Mouse (Mus musculus) neutrophil, adult 5-6 weeks (primary cell): Measurements from ENCODE around the gene Tbxa2r. TPM values are rescaled to one million over a fixed set of nuclear protein-coding genes. Genes with fewer than 3 reads are reported as not detected.

Experiments used
- ATAC-seq: fragments of 151-379, 151-347 bp; 2 replicates; pipeline ENCODE4 v1.8.0; 2017; ENCODE audit warnings: mild to moderate bottlenecking, moderate TSS enrichment; ENCODE audit not compliant: insufficient number of reproducible peaks, poor library complexity, low FRiP score, severe bottlenecking; ENCODE audit errors: extremely low read depth
- total RNA-seq: library from RNA; stranded (forward); fragments of 200-1000 nt; gene quantifications from 2 replicates; pipeline ENCODE4 v1.2.3, GENCODE M21; 2017

The Tbxa2r gene
- total RNA-seq, 1 experiment from 2014 or later: 5.6 TPM

DNA sequence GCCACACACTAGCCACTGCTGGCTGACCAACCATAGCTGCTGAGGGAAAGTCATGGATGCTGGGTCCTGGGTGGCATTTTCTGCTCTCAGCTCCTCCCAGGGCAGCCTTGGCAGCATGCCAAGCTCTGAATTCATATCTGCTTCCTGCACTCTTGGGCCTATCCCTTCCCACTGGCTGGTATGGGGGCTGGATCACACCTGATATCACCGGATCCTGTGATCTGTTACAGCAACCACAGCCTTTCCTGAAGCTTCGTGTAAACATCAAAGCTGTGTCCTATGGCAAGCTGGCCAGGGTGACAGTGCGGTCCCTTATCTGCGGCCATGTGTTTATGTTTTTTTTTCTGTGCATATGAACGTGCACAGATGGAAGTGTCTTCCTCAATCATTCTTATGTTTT, 53.5 kb downstream of the Tbxa2r start:
- ATAC-seq: no peak

DNA sequence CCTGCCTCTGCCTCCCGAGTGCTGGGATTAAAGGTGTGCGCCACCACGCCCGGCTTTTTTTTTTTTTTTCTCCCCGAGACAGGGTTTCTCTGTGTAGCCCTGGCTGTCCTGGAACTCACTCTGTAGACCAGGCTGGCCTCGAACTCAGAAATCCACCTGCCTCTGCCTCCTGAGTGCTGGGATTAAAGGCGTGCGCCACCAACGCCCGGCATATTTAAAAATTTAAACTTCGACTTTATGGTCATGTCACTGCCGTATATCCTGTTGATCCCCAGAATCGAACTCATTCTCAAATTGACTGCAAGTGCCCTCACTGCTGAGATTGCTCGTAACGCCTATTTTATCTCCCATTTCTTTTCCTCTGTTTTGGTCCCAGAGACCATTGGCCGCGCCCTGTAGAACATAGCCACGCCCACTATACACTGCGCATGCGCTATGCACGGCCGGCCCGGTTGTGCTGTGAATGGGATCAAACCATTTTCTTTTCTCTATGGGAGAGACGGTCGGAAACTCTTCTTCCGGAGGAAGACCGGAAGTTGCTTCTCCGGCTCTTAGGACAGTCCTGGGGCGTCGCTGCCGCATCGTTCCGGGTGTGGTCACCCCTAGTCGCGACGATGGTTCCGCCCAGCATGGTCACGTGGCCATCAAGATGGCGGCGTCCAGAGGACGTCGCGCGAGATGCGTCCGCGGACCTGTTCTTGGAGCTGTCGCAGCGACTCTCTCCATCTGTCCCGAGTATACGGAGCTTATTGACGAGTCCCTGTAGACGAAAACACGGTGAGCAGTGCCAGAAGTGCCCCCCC, 55.5 kb downstream of the Tbxa2r start, which contains the start of the genes Dohh and Gm48551:
Gene Dohh (plus strand): TSS at position 627 of the 803 bp plus-strand sequence.
Gene Gm48551 (plus strand): TSS at position 665 of the 803 bp plus-strand sequence.
- peak; percentile 95 for ATAC-seq

DNA sequence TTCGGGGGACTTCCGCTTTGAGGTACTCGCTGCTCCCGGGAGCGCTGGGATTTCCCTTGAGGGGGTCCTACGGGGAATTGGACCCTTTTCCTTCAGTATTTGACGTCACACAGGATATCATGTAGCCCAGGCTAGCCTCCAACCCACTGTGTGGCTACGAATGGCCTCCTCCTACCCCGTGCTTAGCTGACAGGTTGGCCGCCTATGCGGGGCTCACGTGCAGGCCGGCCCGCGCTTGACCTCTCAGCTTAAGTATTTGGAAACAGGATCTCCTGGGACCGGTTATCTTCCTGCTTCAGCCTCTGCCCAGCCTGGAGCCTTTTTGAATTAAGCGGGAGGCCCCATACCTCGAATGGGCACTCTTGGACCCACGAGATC, 56.1 kb downstream of the Tbxa2r start:
- no peak for ATAC-seq

Other genes with a start within 250 kb of the Tbxa2r start
- 0.23 TPM in 1 of 2 replicates, not detected in the other for gene Creb3l3, start 229.9 kb upstream of the Tbxa2r start, total RNA-seq
- 91.5 and 96.6 TPM in 2 replicates for gene Map2k2, start 222.8 kb upstream of the Tbxa2r start, total RNA-seq
- 28.7 and 31.1 TPM in 2 replicates for gene Zbtb7a, start 193.5 kb upstream of the Tbxa2r start, total RNA-seq
- 34.5 and 40.5 TPM in 2 replicates for gene Pias4, start 160.8 kb upstream of the Tbxa2r start, total RNA-seq
- 1,126 and 1,171 TPM in 2 replicates for gene Eef2, start 152.1 kb upstream of the Tbxa2r start, total RNA-seq
- 47.3 and 52.0 TPM in 2 replicates for gene Dapk3, start 145.7 kb upstream of the Tbxa2r start, total RNA-seq
- gene 4930442H23Rik, start 144.9 kb upstream of the Tbxa2r start, total RNA-seq: not detected in 2 replicates
- gene Nmrk2, start 126.7 kb upstream of the Tbxa2r start, total RNA-seq: not detected in 2 replicates
- gene Atcay, start 97.9 kb upstream of the Tbxa2r start, total RNA-seq: not detected in 2 replicates
- 1.5 and 1.6 TPM in 2 replicates for gene Zfr2, start 95.6 kb upstream of the Tbxa2r start, total RNA-seq
- gene Matk, start 75.8 kb upstream of the Tbxa2r start, total RNA-seq: 9.1 and 12.3 TPM in 2 replicates
- 52.4 and 76.6 TPM in 2 replicates for gene Mrpl54, start 61.8 kb upstream of the Tbxa2r start, total RNA-seq
- 16.6 and 24.0 TPM in 2 replicates for gene Apba3, start 61.8 kb upstream of the Tbxa2r start, total RNA-seq
- gene Tjp3, start 37.1 kb upstream of the Tbxa2r start, total RNA-seq: 7.2 and 13.1 TPM in 2 replicates
- 98.0 and 112 TPM in 2 replicates for gene Pip5k1c, start 35.8 kb upstream of the Tbxa2r start, total RNA-seq
- 30.1 and 38.4 TPM in 2 replicates for gene Cactin, start 7.6 kb upstream of the Tbxa2r start, total RNA-seq
- gene Gipc3, start 14.5 kb downstream of the Tbxa2r start, total RNA-seq: 0.25 TPM in 1 of 2 replicates, not detected in the other
- gene Hmg20b, start 21.7 kb downstream of the Tbxa2r start, total RNA-seq: 30.3 and 36.5 TPM in 2 replicates
- gene Mfsd12, start 28.8 kb downstream of the Tbxa2r start, total RNA-seq: 2.6 and 2.8 TPM in 2 replicates
- 4.2 and 5.5 TPM in 2 replicates for gene 4930404N11Rik, start 37.1 kb downstream of the Tbxa2r start, total RNA-seq
- gene Fzr1, start 49.8 kb downstream of the Tbxa2r start, total RNA-seq: 16.5 and 16.8 TPM in 2 replicates
- gene Dohh, start 55.7 kb downstream of the Tbxa2r start, total RNA-seq: 11.2 and 16.9 TPM in 2 replicates
- 3.1 and 5.6 TPM in 2 replicates for gene Gm48551, start 55.7 kb downstream of the Tbxa2r start, total RNA-seq
- 2.2 TPM in 1 of 2 replicates, not detected in the other for gene Gm48552, start 60.3 kb downstream of the Tbxa2r start, total RNA-seq
- 2.5 and 2.6 TPM in 2 replicates for gene Smim24, start 64.3 kb downstream of the Tbxa2r start, total RNA-seq
- 8.3 and 12.2 TPM in 2 replicates for gene Nfic, start 126.9 kb downstream of the Tbxa2r start, total RNA-seq
- not detected in 2 replicates for gene Celf5, start 154.0 kb downstream of the Tbxa2r start, total RNA-seq
- 148 and 149 TPM in 2 replicates for gene Ncln, start 167.7 kb downstream of the Tbxa2r start, total RNA-seq
- gene S1pr4, start 171.4 kb downstream of the Tbxa2r start, total RNA-seq: 61.1 and 63.1 TPM in 2 replicates
- 12.6 and 13.4 TPM in 2 replicates for gene Gna15, start 195.5 kb downstream of the Tbxa2r start, total RNA-seq
- 13.5 and 27.0 TPM in 2 replicates for gene Gna11, start 216.5 kb downstream of the Tbxa2r start, total RNA-seq
- gene Aes, start 230.8 kb downstream of the Tbxa2r start, total RNA-seq: 276 and 331 TPM in 2 replicates
- 1.5 and 2.6 TPM in 2 replicates for gene Tle2, start 245.8 kb downstream of the Tbxa2r start, total RNA-seq